Mouse (Mus musculus) liver, embryonic 13.5 days (tissue): Measurements from ENCODE around the gene Baz2b. TPM values are rescaled to one million over a fixed set of nuclear protein-coding genes. Genes with fewer than 3 reads are reported as not detected.
A peak's percentile ranks its signal among the peaks of the same experiment; 100 is the strongest.
"Not testable (repeated sequence)": the region's sequence is repeated elsewhere in the genome, so short reads cannot be mapped to it uniquely, and the experiment has no call there.

Experiments
- ATAC-seq: fragments of 200-750 bp; cut with Nextera tagmentation; 2 replicates; pipeline ENCODE4 v1.8.0; 2017; ENCODE audit warnings: low read depth, mild to moderate bottlenecking, moderate number of reproducible peaks, moderate library complexity
- DNase-seq: peaks from one replicate; pipeline ENCODE4 v3.0.0; 2022
- H3K27ac ChIP-seq: fragments of 300-500 bp; sonication (generic); 2 replicates; pipeline ENCODE4 v1.5.1; 2015; ENCODE audit warnings: moderate library complexity, mild to moderate bottlenecking, inconsistent platforms
- H3K27me3 ChIP-seq: fragments of 300-500 bp; sonication (generic); 2 replicates; pipeline ENCODE4 v1.6.1; 2015; ENCODE audit warnings: mild to moderate bottlenecking, inconsistent platforms
- H3K36me3 ChIP-seq: fragments of 300-500 bp; sonication (generic); 2 replicates; pipeline ENCODE4 v1.6.1; 2015; ENCODE audit warnings: mild to moderate bottlenecking, inconsistent platforms
- H3K4me1 ChIP-seq: fragments of 300-500 bp; sonication (generic); replicated peaks from 2 replicates; pipeline ENCODE4 v1.6.1; 2015; ENCODE audit warnings: inconsistent platforms
- H3K4me2 ChIP-seq: fragments of 300-500 bp; sonication (generic); 2 replicates; pipeline ENCODE4 v1.6.1; 2015; ENCODE audit warnings: inconsistent platforms, mild to moderate bottlenecking, moderate library complexity
- H3K4me3 ChIP-seq: fragments of 300-500 bp; sonication (generic); replicated peaks from 2 replicates; pipeline ENCODE4 v1.5.1; 2015; ENCODE audit warnings: mild to moderate bottlenecking, inconsistent platforms
- H3K9ac ChIP-seq: fragments of 300-500 bp; sonication (generic); 2 replicates; pipeline ENCODE4 v1.6.1; 2015; ENCODE audit warnings: mild to moderate bottlenecking, inconsistent platforms
- H3K9me3 ChIP-seq: fragments of 300-500 bp; sonication (generic); replicated peaks from 2 replicates; pipeline ENCODE4 v1.6.1; 2016; ENCODE audit warnings: inconsistent platforms
- WGBS: fragments of 180-500 bp; shearing (Covaris S2); methylation state at CpG from one replicate; pipeline ENCODE4 v1.1.7; 2015; ENCODE audit not compliant: insufficient replicate concordance; 5-methylcytosine and 5-hydroxymethylcytosine counted together
- polyA plus RNA-seq: library from polyadenylated mRNA; unstranded; fragments of >200 nt; fragmentation: Nextera tagmentation; extraction: Ambion mirVana; gene quantifications from 2 replicates; pipeline ENCODE4 v1.2.1, GENCODE M21; 2015

The Baz2b gene
- polyA plus RNA-seq, 1 experiment from 2014 or later: 14.4 TPM

DNA sequence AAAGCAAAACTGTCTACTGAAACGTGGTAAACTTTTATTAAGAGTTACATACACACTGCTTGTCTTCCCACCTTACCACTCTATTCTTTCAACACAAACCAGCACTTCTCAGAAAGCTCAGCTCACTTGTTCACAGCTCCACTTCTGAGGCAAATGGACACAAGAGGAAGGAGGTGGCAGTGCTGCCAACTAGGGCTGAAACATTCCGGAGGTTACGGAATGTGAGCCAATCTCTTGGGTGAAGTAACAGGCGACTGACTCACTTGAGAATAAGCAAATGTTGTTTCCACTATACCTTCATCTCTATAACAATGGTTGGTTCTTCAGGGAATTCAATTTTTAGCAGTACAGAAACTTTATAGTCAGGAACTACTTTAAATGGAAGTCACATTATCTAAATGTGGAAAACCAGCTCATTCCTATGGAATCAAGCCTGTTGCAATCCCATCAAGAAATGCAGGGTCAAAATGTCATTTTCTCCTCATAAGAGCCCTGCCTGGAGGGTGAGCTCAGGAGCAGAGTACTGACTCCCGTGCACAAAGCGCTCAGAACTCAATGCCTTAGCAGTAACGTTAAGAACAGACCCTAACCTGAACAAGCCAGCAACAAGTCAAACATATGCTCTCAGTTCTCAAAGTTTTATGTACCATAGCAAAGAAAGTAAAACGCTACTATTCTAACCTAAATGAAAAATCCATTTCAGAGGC lies 123.3 kb downstream of the Baz2b start:
- Histone ChIP-seq H3K4me1 (peaks cover 25% of the 10 kb centered on the region), H3K4me2 (no peak overlapping the region), H3K36me3 (no peaks in the 10 kb centered on the region), H3K9me3 (no peaks in the 10 kb centered on the region), H3K4me3 (no peak overlapping the region), H3K27me3 (no peaks in the 10 kb centered on the region), H3K9ac (no peak overlapping the region), H3K27ac (no peak overlapping the region)
- no peak for ATAC-seq
- no peak for DNase-seq
- 72% methylated on average over 8 of the region's 8 CpGs for WGBS

DNA sequence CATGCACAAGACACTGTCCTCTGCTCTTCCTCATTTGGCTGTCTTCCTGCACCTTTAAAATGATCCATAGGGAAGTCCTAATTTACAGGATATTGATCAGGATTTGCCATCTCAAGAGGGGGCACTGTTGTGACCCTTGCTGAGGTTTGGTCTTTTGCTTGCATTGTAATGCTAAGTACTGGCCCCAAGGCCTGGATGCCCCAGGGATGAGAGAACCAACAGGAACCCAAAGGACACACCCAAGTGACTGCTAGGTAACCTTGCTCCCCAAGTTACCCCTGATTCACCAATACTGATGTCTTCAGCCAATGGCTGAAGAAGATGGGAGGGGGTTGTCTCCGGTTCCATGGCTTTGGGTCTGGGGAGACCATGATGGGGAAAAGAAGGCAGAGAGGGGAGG lies 124.8 kb downstream of the Baz2b start:
- H3K9me3 ChIP-seq: no peaks in the 10 kb centered on the region
- no peak overlapping the region for H3K4me2 ChIP-seq
- H3K36me3 ChIP-seq: no peaks in the 10 kb centered on the region
- WGBS: 68% methylated on average over 1 of the region's 1 CpGs
- DNase-seq (no peak), ATAC-seq (no peak)
- H3K9ac ChIP-seq: no peak overlapping the region
- H3K27ac ChIP-seq: no peak overlapping the region
- H3K4me3 ChIP-seq: no peak overlapping the region
- no peaks in the 10 kb centered on the region for H3K27me3 ChIP-seq
- H3K4me1 ChIP-seq: peaks cover 24% of the 10 kb centered on the region

DNA sequence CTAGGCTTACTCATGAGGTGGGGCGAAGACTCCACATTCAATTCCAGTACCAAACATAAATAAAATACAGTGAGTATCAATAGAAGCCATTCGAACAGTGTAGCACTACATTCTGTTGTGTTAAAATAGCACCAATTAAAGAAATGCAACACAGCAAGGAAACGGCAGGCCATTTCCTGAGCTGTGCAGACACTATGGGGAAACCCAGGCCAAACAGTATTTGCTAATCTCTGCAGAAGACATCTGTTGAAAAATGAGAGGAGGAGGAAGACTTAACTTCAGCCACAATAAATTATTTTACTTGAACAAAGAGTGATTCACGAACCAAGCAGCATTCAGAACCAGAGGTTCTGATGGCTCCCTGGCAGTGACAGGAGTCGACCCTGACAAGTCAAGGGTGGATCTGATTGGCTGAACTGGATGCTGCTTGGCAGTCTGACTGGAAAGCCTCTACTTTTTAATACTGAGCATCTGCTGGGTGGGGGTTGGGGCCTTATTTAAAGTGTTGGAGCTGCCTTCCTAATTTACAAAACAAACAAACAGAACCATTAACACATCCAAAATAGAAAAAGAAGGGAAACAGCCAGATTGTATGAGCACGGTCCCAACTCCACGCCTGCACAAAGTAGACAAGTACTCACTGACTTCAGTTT lies 126.5 kb downstream of the Baz2b start:
- 59% methylated on average over 7 of the region's 7 CpGs for WGBS
- H3K9me3 ChIP-seq: no peaks in the 10 kb centered on the region
- no peak for ATAC-seq
- no peak overlapping the region for H3K9ac ChIP-seq
- no peaks in the 10 kb centered on the region for H3K36me3 ChIP-seq
- no peaks in the 10 kb centered on the region for H3K27me3 ChIP-seq
- no peak overlapping the region for H3K4me2 ChIP-seq
- H3K4me1 ChIP-seq: peaks cover 10% of the 10 kb centered on the region
- H3K4me3 ChIP-seq: no peak overlapping the region
- H3K27ac ChIP-seq: no peak overlapping the region
- DNase-seq: no peak

DNA sequence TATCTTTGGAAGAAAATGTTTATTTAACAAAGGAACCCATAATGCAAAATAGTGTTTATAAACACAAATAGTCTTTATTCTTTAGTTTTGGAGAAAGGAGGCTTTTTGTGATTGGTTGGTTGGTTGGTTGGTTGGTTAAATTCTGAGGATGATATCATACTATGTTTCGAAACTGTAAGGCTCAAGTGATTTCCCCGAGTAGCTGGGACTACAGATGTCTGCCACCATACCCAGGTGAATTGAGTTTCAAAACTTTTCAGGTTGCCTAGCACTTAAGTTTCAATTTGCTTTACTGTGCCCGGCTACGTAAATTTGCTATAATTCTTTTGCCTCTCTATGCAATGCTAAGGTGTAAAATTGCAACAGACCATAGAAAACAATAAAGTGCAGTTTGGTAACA lies 127.4 kb downstream of the Baz2b start:
- H3K9ac ChIP-seq: no peak overlapping the region
- peaks cover 19% of the 10 kb centered on the region for H3K4me1 ChIP-seq
- H3K9me3 ChIP-seq: no peaks in the 10 kb centered on the region
- no peaks in the 10 kb centered on the region for H3K36me3 ChIP-seq
- ATAC-seq (no peak), DNase-seq (no peak)
- no peaks in the 10 kb centered on the region for H3K27me3 ChIP-seq
- no peak overlapping the region for H3K27ac ChIP-seq
- no peak overlapping the region for H3K4me2 ChIP-seq
- 79% methylated on average over 4 of the region's 4 CpGs for WGBS
- H3K4me3 ChIP-seq: no peak overlapping the region

DNA sequence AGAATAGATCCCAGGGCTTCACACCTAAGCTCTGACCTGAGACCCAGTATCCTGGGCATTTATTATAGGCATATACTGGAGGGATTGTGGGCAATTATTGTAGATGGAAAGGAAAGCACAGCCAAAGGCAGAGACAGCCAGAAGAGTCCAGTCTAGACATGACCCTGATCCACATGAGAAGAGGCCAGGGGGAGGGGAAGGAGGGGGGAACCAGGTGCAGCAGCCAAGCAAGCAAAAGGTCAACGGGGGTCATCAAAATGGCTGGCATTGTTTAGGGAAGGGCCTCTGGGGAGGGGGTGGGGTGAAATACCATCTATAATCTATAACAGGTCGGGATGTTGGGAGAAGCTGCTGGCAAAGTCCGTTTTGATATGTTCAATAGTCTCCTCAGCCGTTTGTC lies 128.8 kb downstream of the Baz2b start:
- Histone ChIP-seq H3K4me3 (no peak overlapping the region), H3K4me1 (peaks cover 30% of the 10 kb centered on the region), H3K9me3 (no peaks in the 10 kb centered on the region), H3K9ac (no peak overlapping the region), H3K4me2 (no peak overlapping the region), H3K27ac (no peak overlapping the region), H3K27me3 (no peaks in the 10 kb centered on the region), H3K36me3 (no peaks in the 10 kb centered on the region)
- no peak for DNase-seq
- 58% methylated on average over 4 of the region's 4 CpGs for WGBS
- no peak for ATAC-seq

DNA sequence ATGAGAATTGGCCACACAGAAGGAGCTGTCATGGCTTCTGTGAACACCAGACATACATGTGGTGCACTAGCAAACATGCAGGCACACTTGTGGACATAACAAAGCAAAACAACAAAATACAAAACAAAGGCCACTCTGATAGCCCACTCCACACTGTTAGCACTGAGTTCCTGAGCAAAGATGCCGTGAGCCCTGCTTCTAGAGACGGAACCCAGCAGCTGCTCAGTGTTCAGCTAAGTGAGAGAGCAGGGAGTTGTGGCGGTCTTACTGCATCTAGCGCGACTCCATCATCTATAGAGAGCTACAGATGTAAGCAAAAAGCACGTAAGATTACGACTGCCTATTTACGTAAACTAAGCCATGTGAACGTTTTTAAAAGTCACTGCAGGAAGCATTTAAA lies 132.0 kb downstream of the Baz2b start:
- Histone ChIP-seq H3K27me3 (no peaks in the 10 kb centered on the region), H3K4me1 (peaks cover 45% of the 10 kb centered on the region), H3K4me2 (no peak overlapping the region), H3K4me3 (no peak overlapping the region), H3K9ac (no peak overlapping the region), H3K36me3 (no peaks in the 10 kb centered on the region; the same call in 1 of the 2 replicates), H3K27ac (peak overlapping the region; percentile 8; the same call in 1 of the 2 replicates), H3K9me3 (no peaks in the 10 kb centered on the region)
- DNase-seq: no peak
- WGBS: 80% methylated on average over 9 of the region's 9 CpGs
- no peak for ATAC-seq

DNA sequence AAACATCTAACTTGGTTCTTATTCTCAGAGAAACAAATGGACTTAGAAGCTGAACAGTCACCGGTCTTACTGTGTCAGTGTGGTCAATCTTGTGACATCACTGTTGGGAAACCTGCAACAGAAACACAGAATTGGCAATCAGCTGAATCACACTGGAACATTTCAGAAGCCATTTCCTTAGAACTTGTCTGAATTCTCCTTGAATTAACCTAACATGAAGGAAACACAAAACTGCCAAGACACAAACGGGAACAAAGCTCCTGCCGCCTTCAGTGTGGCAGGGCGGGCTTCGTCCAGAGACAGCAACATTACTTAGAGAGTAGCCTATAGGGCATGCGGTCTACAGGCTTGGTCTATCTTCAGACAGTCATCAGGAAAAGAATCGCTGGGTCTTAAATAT lies 132.8 kb downstream of the Baz2b start:
- Histone ChIP-seq H3K27me3 (no peaks in the 10 kb centered on the region), H3K9ac (peak overlapping the region; percentile 26; the same call in 1 of the 2 replicates), H3K4me1 (peaks cover 47% of the 10 kb centered on the region), H3K27ac (peak overlapping the region; percentile 32; the same call in 1 of the 2 replicates), H3K4me2 (peak overlapping the region; percentile 26), H3K36me3 (no peaks in the 10 kb centered on the region; the same call in 1 of the 2 replicates), H3K4me3 (no peak overlapping the region), H3K9me3 (no peaks in the 10 kb centered on the region)
- ATAC-seq (no peak), DNase-seq (no peak)
- WGBS: 17% methylated on average over 7 of the region's 7 CpGs

DNA sequence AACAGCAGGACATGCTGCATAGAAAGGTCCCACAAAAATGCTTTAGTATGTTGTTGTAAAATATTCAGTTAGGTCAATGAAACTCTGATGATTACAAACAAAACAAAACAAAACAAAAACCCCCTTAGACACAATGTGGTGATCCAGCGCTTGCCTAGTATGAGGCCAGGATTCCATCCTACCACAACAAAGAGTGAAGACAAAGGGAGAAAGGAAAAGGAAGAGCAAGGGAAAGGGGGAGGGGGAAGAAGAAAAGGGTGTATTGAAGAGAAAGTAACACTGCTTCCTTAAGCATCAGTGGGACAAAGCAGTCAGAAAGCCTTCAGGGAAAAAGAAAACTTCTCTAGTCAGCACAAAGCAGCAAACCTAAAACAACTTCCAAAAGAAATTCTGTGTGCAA lies 133.6 kb downstream of the Baz2b start:
- Histone ChIP-seq H3K9ac (no peak overlapping the region), H3K36me3 (no peaks in the 10 kb centered on the region; the same call in 1 of the 2 replicates), H3K4me1 (peaks cover 52% of the 10 kb centered on the region), H3K27me3 (no peaks in the 10 kb centered on the region), H3K27ac (no peak overlapping the region), H3K4me2 (no peak overlapping the region), H3K4me3 (no peak overlapping the region), H3K9me3 (no peaks in the 10 kb centered on the region)
- DNase-seq (no peak), ATAC-seq (no peak)
- WGBS: 16% methylated on average over 1 of the region's 1 CpGs

DNA sequence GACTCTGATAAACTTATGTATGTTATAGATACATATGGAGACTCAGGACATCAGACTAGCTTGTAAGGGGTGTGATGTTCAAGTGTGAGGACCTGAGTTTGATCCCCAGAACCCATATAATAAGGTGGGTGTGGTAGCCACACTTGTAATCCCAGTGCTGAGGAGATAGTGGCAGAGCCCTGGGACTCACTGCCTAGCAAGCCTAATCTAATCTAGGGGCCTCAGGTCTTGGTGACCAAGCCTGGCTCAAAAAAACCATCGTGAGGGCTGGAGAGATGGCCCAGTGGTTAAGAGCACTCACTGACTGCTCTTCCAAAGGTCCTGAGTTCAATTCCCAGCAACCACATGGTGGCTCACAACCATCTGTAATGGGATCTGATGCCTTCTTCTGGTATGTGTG lies 135.8 kb downstream of the Baz2b start:
- WGBS: 26% methylated on average over 1 of the region's 1 CpGs
- H3K4me3 ChIP-seq, H3K9me3 ChIP-seq, H3K27me3 ChIP-seq, H3K4me2 ChIP-seq, H3K36me3 ChIP-seq, H3K9ac ChIP-seq, H3K27ac ChIP-seq: not testable (repeated sequence)
- peaks cover 55% of the 10 kb centered on the region for H3K4me1 ChIP-seq
- DNase-seq (peak; percentile 64), ATAC-seq (peak; percentile 89)

DNA sequence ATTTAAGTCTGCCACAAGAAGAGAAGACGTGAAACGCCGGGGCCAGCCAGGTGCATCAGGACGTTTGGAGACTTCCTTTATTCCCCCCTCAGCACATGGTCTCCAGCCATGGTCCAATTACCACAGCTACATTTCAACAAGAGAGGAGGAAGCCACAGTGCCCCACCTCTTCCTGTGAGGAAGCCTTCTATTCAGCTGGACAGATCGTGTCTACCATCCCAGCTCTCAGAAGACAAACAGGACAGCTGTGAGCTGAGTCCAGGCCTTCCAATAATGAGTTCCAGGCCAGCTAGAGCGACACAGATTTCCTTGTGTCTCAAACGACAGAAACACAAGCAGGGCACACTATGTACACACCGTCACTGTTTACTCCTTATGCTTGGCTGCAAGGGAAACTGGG lies 137.8 kb downstream of the Baz2b start:
- WGBS: 16% methylated on average over 8 of the region's 8 CpGs
- no peak overlapping the region for H3K4me3 ChIP-seq
- no peaks in the 10 kb centered on the region for H3K27me3 ChIP-seq
- peaks cover 39% of the 10 kb centered on the region for H3K4me1 ChIP-seq
- H3K36me3 ChIP-seq: no peaks in the 10 kb centered on the region; the same call in 1 of the 2 replicates
- no peaks in the 10 kb centered on the region for H3K9me3 ChIP-seq
- DNase-seq (no peak), ATAC-seq (no peak)
- H3K4me2 ChIP-seq: no peak overlapping the region
- H3K27ac ChIP-seq: no peak overlapping the region
- no peak overlapping the region for H3K9ac ChIP-seq

DNA sequence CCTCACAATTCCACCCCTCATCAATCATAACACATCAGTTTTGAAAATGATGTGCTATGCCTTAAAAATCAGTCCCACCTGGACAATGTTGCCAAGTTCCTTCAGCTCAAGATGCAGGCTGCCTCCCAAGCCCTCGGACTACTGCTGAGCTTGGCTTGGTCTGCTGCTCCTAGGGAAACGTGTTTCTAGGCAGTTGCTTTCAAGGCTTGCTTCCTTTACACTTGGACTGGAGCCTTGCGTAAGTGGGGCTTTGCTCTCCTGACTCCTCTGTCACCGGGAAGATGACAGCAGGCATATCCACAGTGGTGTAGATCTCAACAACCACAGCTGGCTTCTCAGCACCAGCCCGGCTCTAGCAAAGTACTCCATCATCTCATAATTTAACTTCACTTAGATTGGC lies 138.7 kb downstream of the Baz2b start:
- Histone ChIP-seq H3K4me1 (peaks cover 33% of the 10 kb centered on the region), H3K9ac (no peak overlapping the region), H3K4me2 (no peak overlapping the region), H3K9me3 (no peaks in the 10 kb centered on the region), H3K27ac (no peak overlapping the region), H3K27me3 (no peaks in the 10 kb centered on the region), H3K4me3 (no peak overlapping the region), H3K36me3 (no peaks in the 10 kb centered on the region; the same call in 1 of the 2 replicates)
- DNase-seq (no peak), ATAC-seq (no peak)
- 64% methylated on average over 5 of the region's 5 CpGs for WGBS

DNA sequence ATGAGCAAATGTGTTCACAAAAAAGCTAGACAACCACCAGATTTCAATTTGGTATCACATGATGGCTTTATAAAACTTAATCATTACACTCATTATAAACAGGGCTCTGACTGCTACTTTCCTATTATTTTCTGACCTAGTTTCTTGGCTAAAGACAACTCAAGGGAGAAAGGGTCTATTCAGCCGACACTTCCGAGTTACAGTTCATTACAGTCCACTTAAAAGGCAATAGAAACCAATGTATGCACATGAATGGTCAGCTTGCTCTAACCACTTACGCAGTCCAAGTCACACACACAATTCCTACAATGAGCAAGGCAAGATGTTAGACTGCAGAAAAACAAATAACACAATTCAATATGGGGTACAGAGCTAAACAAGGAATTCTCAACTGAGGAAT lies 141.2 kb downstream of the Baz2b start:
- no peak overlapping the region for H3K4me3 ChIP-seq
- no peaks in the 10 kb centered on the region for H3K9me3 ChIP-seq
- H3K27ac ChIP-seq: no peak overlapping the region
- H3K9ac ChIP-seq: no peak overlapping the region
- H3K4me2 ChIP-seq: no peak overlapping the region
- WGBS: 82% methylated on average over 3 of the region's 3 CpGs
- H3K36me3 ChIP-seq: peaks cover 14% of the 10 kb centered on the region; the same call in 1 of the 2 replicates
- no peak for DNase-seq
- peaks cover 14% of the 10 kb centered on the region for H3K4me1 ChIP-seq
- ATAC-seq: no peak
- no peaks in the 10 kb centered on the region for H3K27me3 ChIP-seq
